Mouse (Mus musculus) monocyte, adult 5-6 weeks (primary cell): ENCODE measurements at regions not wholly inside any gene's neighbourhood (a gene's known extent, or its start where the extent isn't known, plus 50 kb on each side); places are given as distances from the start of the nearest gene placed in this dataset.
"Not testable (repeated sequence)": the region's sequence is repeated elsewhere in the genome, so short reads cannot be mapped to it uniquely, and the experiment has no call there.

ENCODE experiments used
- ATAC-seq: fragments of 153-309, 156-312 bp; replicated peaks from 2 replicates; pipeline ENCODE4 v1.8.0; 2017; ENCODE audit warnings: mild to moderate bottlenecking; ENCODE audit not compliant: low TSS enrichment, insufficient number of reproducible peaks, severe bottlenecking, poor library complexity, low FRiP score

- ATAC-seq, result no peak
These were observed 670.4 kb upstream of the Cdh12 start for GRCm38 (mm10) chr15:19778651-19779050.

- no peak for ATAC-seq
These were observed 665.2 kb upstream of the Cdh12 start for GRCm38 (mm10) chr15:19783883-19784282.

GRCm38 (mm10) chr15:19806994-19807393 is 642.1 kb upstream of the Cdh12 start:
- no peak for ATAC-seq

GRCm38 (mm10) chr15:19813647-19814046 is 635.4 kb upstream of the Cdh12 start:
- ATAC-seq, result no peak

- ATAC-seq, result not testable (repeated sequence)
These were observed 592.0 kb upstream of the Cdh12 start for GRCm38 (mm10) chr15:19856892-19857655.

GRCm38 (mm10) chr15:19857656-19858006 is 591.4 kb upstream of the Cdh12 start:
- ATAC-seq, result peak; percentile 79

- ATAC-seq, result no peak
These were observed 590.4 kb upstream of the Cdh12 start for GRCm38 (mm10) chr15:19858668-19859067.

GRCm38 (mm10) chr15:19863979-19864378 is 585.1 kb upstream of the Cdh12 start:
- ATAC-seq, result no peak

GRCm38 (mm10) chr15:19866559-19866958 is 582.5 kb upstream of the Cdh12 start:
- ATAC-seq, result no peak

GRCm38 (mm10) chr15:19869041-19869440 is 580.0 kb upstream of the Cdh12 start:
- ATAC-seq, result no peak

GRCm38 (mm10) chr15:19872611-19873010 is 576.5 kb upstream of the Cdh12 start:
- no peak for ATAC-seq
